Mouse (Mus musculus) thymus, adult 2 months (tissue): ENCODE data around the gene Ccdc65.

ENCODE experiments used
- CTCF ChIP-seq: fragments of 200-500 bp; IDR thresholded peaks from 2 replicates; pipeline ENCODE4 v1.5.1; 2012; ENCODE audit warnings: mild to moderate bottlenecking, control low read depth, low read length, moderate library complexity, borderline replicate concordance; ENCODE audit not compliant: control insufficient read depth, poor library complexity, insufficient read depth; ENCODE audit errors: extremely low read depth
- POLR2A ChIP-seq: fragments of 200-500 bp; IDR thresholded peaks from 2 replicates; pipeline ENCODE4 v1.6.1; 2012; ENCODE audit warnings: mild to moderate bottlenecking, low read length, control low read depth, moderate library complexity; ENCODE audit not compliant: control insufficient read depth, poor library complexity, insufficient read depth; ENCODE audit errors: extremely low read depth

DNA sequence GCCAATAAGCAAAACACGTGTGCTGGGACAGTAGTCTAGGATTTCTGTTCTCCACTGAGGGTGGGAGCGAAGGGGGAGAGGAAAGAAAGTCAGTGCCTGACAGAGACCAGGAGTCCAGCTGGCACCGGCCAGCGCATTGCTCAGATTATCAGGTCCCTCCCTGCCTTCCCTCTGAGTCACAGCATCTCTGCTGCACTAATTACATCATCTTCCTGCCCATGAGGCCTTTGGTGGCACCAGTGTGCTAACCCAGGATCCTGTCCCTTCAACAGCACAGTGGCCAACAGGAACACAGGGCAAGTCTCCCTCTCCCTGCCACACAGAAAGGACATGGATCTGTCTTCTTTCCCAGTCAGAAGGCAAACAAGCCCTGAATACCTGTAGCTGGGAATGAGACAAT lies 35.4 kb upstream of the Ccdc65 start:
- TF ChIP-seq CTCF, result no peak
- TF ChIP-seq POLR2A, result no peak
